Mouse (Mus musculus): ENCODE data around the gene Fyb. TPM values are rescaled to one million over a fixed set of nuclear protein-coding genes. Genes with fewer than 3 reads are reported as not detected.
"Not testable (repeated sequence)": the region's sequence is repeated elsewhere in the genome, so short reads cannot be mapped to it uniquely, and the experiment has no call there.

Gene Fyb
- total RNA-seq, 2 experiments from 2014 or later: 29.8 to 102 TPM

DNA sequence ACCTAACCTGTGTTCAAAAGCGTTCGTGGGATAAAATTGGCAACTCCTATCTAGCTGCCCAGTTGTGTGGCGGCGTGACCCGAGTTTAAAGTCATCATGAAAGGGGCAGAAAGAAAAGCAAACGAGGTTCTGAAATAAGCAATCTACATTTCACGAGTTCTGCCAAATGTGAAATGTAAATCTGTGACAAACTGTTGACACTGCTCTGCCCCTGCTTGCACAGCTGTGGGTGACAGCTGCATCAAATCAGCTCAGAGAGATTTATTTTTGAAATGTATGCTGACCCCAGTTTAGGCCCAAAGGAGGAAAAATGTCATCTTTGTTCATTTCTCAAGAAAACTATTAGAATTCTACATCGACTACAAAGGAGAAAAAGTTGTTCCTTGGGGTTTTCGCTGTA, 36.5 kb downstream of the Fyb start:
- no peak for ATAC-seq (replicated peaks; ENCODE audit: low FRiP score, poor library complexity, severe bottlenecking)

DNA sequence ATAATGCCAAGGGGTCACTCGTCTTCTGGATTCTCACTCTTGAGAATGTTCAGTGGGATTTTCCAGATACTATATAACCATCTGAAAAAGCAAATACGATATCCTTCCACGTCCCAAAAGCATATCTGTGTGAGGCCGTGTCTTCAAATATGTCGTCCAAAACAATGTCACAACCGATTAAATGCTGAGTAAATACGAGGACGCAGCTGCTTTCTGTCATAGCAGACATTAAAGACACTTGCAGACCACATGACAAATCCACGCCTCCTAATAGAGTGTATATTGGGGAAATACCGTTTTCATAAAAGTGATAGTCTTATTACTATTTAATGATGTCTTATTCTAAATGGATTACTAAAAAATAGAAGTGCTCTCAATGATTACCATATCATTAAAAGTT, 38.0 kb downstream of the Fyb start:
- ATAC-seq (replicated peaks; ENCODE audit: low FRiP score, poor library complexity, severe bottlenecking): no peak

DNA sequence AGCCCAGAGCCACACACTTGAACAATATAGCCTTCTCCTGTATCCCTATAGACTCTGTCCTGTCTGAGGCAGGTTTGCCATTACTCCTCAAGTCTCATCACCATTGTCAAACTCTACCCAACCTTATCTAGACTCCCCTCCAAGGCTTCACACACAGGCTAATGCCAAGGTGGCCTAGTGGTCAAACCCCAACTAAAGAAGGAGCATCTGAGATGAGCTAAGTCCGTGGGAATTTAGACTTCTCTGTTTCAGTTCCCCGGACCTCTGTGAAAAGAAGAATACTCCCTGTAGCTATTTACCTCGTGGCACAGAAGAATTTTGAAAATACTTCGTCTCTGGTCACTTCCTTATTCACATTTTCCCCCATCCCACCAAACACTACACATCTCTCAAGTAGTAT, 39.5 kb downstream of the Fyb start:
- no peak for ATAC-seq (replicated peaks; ENCODE audit: low FRiP score, poor library complexity, severe bottlenecking)

DNA sequence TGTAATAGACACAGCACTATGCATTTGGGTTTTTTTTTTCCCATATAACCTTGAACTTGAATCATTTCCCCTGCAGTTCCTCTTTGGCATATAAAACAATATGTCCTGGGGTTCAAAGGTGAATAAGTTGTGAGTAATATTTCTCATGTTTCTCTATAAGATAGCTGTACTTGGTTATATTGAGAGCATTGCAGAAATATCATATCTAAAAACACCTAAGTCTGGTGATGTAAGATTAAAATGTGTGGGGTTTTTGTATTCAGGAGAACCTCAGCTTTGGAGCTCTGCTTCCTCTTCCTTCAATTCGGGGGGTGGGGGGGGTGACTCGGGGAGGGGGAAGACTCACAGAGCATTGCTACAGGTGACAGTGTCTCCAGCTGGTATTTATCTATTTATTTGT, 40.0 kb downstream of the Fyb start:
- no peak for ATAC-seq (replicated peaks; ENCODE audit: low FRiP score, poor library complexity, severe bottlenecking)

DNA sequence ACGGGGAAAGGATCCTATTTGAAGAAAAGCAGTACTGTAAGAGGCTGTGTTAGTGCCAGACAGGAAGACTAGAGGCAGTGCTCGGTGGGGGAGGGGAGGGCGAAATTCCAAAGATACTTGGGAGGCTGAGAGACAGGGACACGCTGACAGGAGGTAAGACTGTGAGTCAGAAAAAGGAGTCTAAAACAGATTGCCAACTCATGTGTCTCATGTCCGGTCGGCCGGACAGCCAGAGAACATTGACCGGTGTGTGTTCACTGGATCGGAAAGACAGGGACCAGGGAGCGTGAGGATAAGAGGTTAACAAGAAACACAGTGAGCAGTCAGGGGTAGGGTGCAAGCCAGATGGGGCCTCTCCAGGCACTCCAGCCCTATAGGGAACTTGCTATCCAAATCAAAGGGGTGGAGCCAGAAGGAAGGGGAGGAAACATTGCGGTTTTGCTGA, 42.3 kb downstream of the Fyb start:
- 0 out of 2 replicates have a peak, but pooled peaks have one; percentile 30 for ATAC-seq (replicated peaks; ENCODE audit: low FRiP score, poor library complexity, severe bottlenecking)

DNA sequence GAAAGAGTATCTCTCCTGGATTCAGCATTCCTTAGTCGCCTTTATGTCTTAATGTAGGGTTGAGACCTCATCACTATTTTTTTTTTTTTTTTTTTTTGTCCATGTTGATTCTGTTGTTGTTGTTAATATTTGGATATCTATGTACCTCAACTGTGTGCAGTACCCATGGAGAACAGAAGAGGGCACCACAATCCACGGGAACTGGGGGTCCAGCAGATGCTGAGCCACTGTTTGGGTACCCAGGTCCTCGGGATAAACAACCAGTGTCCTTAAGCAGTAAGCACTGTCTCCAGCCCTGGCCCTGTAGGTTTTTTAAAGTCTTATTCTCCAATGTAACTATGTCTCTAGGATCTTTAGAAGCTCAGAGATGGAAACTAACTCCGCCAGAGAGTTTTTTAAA, 43.2 kb downstream of the Fyb start:
- ATAC-seq (replicated peaks; ENCODE audit: low FRiP score, poor library complexity, severe bottlenecking): no peak

DNA sequence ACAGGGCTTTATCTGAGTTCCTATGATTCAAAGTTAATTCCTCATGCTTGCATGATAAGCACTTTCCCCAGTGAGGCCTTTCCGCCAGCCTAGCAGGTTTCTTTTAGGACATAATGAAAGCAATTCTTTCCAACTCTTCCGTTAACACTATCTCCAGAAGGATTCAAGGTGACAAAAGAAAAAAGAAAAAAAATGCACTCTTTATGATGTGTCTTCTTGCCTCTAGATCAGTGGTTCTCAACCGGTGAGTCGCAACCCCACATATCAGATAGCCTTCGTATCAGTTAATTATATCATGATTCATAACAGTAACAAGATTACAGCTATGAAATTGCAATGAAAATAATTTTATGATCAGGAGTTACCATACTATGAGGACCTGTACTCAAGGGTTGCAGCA, 45.3 kb downstream of the Fyb start:
- ATAC-seq (replicated peaks; ENCODE audit: low FRiP score, poor library complexity, severe bottlenecking): no peak

DNA sequence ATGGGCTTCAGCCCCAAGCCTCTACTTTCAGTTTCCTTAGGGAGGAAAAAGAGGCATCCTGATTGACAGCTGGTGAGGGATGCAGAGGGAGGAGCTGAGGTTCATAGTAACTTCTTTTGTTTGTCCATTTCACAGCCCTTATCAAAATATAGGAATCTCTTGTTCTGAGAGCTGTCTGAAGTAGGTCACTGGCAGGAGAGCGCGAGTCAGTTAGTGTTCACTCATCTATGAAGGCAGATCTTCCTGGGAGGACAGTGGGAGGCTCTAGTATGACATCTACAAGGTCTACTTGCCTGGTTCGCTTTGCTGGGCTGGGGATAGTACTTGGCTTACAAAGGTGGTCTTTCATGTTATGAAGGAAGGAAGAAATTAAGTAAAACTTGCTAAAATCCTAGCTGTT, 46.0 kb downstream of the Fyb start:
- ATAC-seq (replicated peaks; ENCODE audit: low FRiP score, poor library complexity, severe bottlenecking): no peak

DNA sequence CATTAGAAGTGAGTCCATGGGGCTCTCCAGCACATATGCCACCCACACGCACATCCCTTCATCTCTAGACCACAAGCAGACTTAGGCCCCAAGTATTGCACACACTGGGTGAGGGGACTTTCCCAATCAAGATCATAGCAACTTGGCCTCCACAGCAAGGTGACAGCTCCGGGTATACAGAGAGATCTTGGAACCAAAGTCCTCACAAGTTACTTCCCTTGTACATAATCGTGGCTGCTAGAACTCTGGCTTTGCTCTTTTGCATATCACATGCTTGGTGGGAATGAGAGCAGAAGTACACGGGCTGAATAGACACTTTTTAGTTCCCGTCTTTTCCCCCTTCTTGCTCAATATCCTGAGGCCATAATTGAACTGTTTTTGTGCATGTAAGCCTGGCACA, 46.4 kb downstream of the Fyb start:
- ATAC-seq (replicated peaks; ENCODE audit: low FRiP score, poor library complexity, severe bottlenecking): no peak

DNA sequence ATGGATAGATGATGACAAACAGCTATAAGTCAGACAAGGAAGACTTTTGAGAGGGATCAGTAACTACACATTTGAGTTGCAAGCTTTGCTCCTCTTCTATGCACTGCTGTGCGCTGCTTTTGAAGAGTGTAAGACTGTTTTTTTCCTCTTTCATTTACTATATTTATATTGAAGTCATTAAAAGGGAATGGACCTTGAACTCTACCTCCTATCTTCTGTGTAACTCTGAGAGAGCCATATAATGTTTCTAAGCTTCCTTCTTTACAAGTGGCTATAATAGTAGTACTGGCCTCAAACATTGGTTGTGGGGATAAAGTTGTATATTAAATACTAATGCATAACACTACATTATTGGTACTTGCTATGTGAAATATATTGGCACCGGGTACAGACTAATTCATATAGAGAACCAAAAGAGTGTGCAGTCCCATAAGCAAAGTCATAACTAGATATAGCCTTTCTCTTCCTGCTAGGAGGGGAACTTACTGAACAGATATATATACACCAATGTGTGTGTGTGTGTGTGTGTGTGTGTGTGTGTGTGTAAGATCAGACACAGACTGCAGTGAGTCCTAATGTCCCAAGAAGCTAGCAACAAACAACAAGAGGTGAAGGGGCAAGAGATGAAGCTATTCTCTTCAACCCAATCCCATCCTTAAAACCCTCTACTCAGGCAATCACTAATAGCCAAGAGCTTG, 47.7 kb downstream of the Fyb start:
- no peak for ATAC-seq (replicated peaks; ENCODE audit: low FRiP score, poor library complexity, severe bottlenecking)

DNA sequence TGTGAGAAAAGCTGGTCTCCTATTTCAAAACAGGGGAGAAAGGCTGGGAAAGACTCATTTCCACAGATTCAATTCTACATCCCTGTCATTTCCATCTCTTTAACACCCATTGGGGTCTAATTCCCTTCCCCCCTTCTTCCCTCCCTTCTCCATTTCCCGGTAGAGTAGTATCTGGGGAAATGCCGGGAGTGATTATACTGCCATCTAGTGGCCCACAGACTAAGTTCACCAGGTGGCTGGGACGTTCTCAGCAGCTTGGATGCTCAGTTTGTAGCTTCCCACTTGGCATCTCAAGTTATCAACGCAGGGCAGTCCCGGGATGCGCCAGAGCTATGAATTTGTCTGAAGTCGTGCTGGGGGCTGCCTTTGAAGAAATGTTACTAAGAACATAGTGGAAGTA, 48.2 kb downstream of the Fyb start:
- ATAC-seq (replicated peaks; ENCODE audit: low FRiP score, poor library complexity, severe bottlenecking): peak; percentile 87

DNA sequence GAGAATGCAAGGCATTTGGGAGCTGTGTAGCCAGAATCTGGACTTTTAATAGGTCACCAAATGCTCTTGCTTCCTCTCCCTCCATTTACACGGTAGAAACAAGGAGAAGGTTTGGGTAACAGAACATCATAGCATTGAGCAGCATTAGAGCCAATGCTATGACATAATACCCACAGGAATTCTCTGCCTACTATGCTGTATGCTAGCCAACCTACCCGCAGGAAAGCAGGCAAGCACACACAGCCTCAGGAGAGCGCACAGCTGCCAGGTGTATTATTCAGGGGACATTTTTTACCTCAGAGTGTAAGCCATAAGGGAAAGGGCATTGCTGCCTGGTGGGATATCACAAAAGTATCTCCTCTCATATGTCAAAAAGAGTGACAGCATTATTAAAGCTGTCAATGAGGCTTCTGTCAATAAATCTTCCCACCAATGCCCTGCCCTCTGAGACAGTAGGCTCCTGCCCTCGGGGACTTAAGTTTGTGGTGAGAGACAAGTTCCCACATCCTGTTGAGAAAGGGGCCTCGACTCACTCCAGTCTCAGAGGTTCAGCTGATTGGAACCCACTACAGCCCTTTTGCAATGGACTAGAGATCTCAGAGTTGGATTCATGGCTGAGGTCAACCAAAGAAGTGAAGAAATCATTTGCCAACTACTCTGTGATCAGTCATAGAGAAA, 51.8 kb downstream of the Fyb start:
- ATAC-seq (replicated peaks; ENCODE audit: low FRiP score, poor library complexity, severe bottlenecking): no peak

DNA sequence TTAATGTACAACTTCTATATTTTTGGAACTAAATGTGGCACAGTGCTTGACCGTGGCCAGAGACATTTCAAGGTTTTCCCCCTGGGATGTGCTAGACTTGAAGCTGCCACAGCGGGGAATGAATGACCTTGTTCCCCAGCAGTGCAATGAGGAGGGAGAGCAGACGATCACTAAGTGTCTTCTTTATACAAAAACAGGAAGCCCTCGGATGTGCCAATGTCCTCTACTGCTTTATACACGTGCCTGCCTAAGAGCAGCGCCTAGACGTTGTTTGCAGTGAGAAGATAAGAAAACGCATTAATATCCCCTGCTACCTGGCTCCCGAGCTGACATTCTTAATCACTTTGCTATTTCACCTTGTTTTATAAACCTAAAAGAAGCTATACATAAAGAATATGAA, 55.3 kb downstream of the Fyb start:
- no peak for ATAC-seq (replicated peaks; ENCODE audit: low FRiP score, poor library complexity, severe bottlenecking)

DNA sequence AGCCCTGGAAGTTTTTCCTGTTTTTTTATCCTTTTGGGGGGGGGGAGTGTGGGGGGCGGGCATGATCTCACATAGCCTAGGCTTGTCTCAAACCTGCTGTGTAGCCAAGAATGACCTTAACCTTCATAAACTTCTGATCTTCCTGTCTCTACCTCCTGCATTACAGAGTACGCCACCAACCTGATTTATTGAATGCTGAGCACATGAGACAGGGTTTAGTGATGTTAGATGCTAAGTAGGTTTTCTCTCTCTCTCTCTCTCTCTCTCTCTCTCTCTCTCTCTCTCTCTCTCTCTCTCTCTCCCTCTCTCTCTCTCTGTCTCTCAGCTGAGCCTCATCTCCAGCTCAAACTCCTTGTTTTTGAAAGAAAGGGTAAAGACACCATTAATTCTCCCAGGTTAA, 56.0 kb downstream of the Fyb start:
- ATAC-seq (replicated peaks; ENCODE audit: low FRiP score, poor library complexity, severe bottlenecking): no peak

DNA sequence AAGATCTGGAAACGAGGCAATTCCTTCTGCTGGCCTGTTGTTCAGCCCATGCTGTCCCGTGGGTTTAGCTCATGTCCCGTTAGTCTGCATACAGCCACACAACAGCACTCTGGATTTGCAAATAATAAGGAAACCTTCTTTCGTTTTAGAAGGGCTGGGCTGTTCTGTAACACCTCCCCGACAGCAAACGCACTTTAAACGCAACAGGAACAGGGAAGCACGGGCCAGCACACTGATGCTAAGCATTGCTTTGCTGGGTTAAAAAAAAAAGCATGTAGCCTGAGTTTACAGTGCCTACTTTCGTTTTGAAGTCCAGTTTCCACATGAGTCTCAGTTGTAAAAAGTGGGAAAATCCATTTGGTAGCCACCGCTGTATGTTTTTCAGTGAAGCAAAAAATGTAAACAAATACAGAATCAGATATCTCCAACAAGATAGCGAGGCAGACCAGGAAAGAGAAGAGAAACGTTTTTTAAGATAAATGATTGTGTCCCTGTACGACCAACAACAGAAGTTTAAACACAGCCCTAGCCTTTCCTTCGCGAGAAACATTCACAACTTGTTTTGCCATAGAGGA, 56.6 kb downstream of the Fyb start:
- ATAC-seq (replicated peaks; ENCODE audit: low FRiP score, poor library complexity, severe bottlenecking): peak; percentile 43; the same call in 1 of the 2 replicates

DNA sequence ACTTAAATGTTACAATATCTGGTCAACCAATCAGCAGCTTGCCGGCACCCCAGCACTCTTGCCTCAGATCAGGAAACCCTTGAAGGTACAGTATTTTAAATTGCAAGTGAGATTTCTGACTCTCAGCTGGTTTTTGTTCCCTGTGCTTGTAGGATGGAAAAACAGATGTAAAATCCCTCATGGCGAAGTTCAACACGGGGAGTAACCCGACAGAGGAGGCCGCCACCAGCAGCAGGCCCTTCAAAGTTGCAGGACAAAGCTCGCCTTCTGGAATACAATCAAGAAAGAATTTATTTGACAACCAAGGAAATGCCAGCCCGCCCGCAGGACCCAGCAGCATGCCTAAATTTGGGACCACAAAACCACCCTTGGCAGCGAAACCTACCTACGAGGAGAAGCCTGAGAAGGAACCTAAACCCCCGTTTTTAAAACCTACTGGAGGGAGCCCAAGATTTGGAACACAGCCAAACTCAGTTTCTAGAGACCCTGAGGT, 57.2 kb downstream of the Fyb start:
- peak; percentile 69 for ATAC-seq (replicated peaks; ENCODE audit: low FRiP score, poor library complexity, severe bottlenecking)

DNA sequence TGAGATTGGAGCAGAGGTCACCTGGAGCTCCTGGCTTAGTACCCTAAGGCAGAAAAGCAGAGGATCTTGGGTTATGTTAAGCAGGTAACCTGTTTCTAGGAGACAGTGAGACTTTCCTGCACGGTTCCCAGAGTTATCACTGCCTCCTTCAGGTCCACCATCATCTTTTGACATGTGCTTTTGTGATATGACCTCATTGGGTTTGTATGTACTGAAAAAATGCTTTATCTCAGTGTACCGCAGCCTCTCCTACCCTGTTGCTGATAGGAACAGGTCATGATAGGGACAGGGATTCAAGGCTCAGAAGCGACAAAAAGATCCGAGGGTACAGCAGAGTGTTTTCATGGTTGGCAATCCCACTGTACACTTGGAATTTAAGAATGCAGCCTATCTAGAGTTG, 62.0 kb downstream of the Fyb start:
- no peak for ATAC-seq (replicated peaks; ENCODE audit: low FRiP score, poor library complexity, severe bottlenecking)

DNA sequence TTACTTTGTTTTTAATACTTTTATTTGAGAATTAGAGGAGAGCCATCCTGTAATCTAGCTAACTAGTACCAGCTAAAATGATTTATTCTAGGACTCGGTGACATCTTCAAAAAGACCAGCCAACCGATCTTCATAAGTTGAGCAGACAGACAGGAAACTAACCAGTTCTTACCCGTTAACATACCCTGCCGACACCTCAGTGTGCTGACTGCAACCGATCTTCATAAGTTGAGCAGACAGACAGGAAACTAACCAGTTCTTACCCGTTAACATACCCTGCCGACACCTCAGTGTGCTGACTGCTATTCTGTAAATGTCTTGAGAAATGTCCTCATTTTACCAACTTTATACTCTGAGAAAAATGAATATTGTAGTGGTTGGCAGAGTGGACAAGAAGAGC, 63.7 kb downstream of the Fyb start:
- ATAC-seq (replicated peaks; ENCODE audit: low FRiP score, poor library complexity, severe bottlenecking): not testable (repeated sequence)

DNA sequence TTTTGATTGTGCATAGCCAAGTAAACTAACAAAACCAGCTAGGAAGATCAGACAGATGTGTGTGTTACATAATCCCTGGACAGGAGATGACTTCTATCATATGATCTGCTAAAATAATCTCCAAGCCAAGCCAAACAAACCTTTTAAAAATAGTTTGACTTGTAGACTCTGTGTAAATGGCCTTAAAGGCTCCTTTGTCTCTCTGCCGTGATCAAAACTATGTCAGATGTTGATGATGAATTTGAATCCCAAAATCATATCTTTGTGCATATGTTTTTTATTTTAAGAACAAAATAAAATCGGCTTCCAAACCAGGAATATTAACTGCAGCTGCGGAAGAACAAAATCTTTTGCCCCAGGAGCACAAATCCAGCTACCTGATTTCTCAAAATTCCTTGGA, 64.9 kb downstream of the Fyb start:
- no peak for ATAC-seq (replicated peaks; ENCODE audit: low FRiP score, poor library complexity, severe bottlenecking)

DNA sequence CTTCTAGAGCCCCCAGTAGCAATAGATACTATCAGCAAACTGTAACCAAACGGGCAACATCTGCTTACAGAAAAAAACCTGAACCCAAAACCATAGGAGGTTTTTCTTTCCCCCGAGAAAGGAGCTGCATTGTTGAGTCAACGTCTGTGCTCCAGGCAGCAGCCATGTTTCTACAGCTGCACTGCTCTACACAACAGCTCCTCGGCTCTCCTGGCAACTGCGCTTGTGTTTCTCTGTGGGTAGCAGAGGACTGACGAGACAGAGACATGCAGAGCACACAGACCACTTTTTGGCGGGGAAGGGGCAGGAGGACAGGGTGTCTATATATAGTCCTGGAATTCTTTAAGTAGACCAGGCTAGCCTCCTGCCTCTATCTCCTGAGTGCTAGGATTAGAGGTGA, 65.5 kb downstream of the Fyb start:
- no peak for ATAC-seq (replicated peaks; ENCODE audit: low FRiP score, poor library complexity, severe bottlenecking)

DNA sequence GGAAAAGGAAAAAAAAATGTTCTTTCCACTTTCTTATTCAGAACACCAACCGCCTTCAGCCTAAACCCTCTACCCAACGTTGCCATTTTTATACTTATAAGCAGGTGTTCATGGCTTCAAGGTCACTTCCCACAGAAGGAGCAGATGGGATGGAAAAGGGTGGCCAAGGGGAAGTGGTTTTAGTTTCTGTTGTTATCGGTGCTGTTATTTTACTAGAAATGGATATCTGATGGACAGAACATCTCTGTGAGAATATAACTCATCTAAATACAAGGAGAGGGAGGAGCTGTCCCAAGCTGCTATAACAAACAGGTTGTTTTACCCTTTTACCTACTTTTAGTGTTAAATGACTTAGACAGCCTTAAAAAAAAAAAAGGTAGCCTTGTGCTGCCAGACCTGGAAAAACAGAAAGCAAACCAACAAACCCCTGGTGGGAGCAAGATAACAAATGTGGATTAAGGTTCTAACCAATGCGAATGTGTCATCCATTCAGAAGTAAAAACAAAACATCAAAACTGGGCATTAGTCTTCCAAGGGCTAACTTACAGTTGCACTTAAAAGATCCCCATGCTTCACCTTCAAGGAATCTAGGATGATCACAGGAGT, 68.3 kb downstream of the Fyb start:
- no peak for ATAC-seq (replicated peaks; ENCODE audit: low FRiP score, poor library complexity, severe bottlenecking)
